Mouse (Mus musculus) stomach, embryonic 16.5 days (tissue): ENCODE measurements around the gene Pif1. TPM values are rescaled to one million over a fixed set of nuclear protein-coding genes. Genes with fewer than 3 reads are reported as not detected.

Experiments used
- ATAC-seq: fragments of 200-750 bp; cut with Nextera tagmentation; 2 replicates; pipeline ENCODE4 v1.8.0; 2017; ENCODE audit warnings: moderate number of reproducible peaks, moderate TSS enrichment; ENCODE audit not compliant: insufficient read depth, low FRiP score
- H3K27ac ChIP-seq: fragments of 300-500 bp; sonication (generic); 2 replicates; pipeline ENCODE4 v1.5.1; 2014; ENCODE audit warnings: low read length
- H3K27me3 ChIP-seq: fragments of 300-500 bp; sonication (generic); 2 replicates; pipeline ENCODE4 v1.6.1; 2014; ENCODE audit warnings: low read length, control low read depth, mixed read lengths; ENCODE audit not compliant: control insufficient read depth, insufficient read depth
- H3K36me3 ChIP-seq: fragments of 300-500 bp; sonication (generic); 2 replicates; pipeline ENCODE4 v1.6.1; 2014; ENCODE audit warnings: low read length; ENCODE audit not compliant: control insufficient read depth, insufficient read depth
- H3K4me1 ChIP-seq: fragments of 300-500 bp; sonication (generic); 2 replicates; pipeline ENCODE4 v1.6.1; 2014; ENCODE audit warnings: low read length, control low read depth, mixed read lengths; ENCODE audit not compliant: control insufficient read depth, insufficient read depth
- H3K4me2 ChIP-seq: fragments of 300-500 bp; sonication (generic); 2 replicates; pipeline ENCODE4 v1.6.1; 2014; ENCODE audit warnings: low read depth, low read length, mixed read lengths
- H3K4me3 ChIP-seq: fragments of 300-500 bp; sonication (generic); replicated peaks from 2 replicates; pipeline ENCODE4 v1.5.1; 2014; ENCODE audit warnings: mild to moderate bottlenecking, low read length
- H3K9ac ChIP-seq: fragments of 300-500 bp; sonication (generic); 2 replicates; pipeline ENCODE4 v1.6.1; 2014; ENCODE audit warnings: low read length
- H3K9me3 ChIP-seq: fragments of 300-500 bp; sonication (generic); replicated peaks from 2 replicates; pipeline ENCODE4 v1.6.1; 2016; ENCODE audit warnings: low read length, control low read depth; ENCODE audit not compliant: control insufficient read depth
- WGBS: fragments of 180-500 bp; shearing (Covaris S2); extraction: QIAGEN DNeasy Blood & Tissue Kit; methylation state at CpG from one replicate; pipeline ENCODE4 v1.1.7; 2014; 5-methylcytosine and 5-hydroxymethylcytosine counted together
- polyA plus RNA-seq: library from polyadenylated mRNA; unstranded; fragments of >200 nt; fragmentation: Nextera tagmentation; extraction: Ambion mirVana; gene quantifications from 2 replicates; pipeline ENCODE4 v1.2.1, GENCODE M21; 2015

The Pif1 gene
- polyA plus RNA-seq, 1 experiment from 2014 or later, result 12.7 TPM

GRCm38 (mm10) chr9:65569491-65569971 lies 17.4 kb upstream of the Pif1 start:
- WGBS, result 53% methylated on average over 6 of the region's 6 CpGs
- H3K4me1 ChIP-seq, result peaks cover 8% of the 10 kb centered on the region
- no peak overlapping the region for H3K9ac ChIP-seq
- peaks cover 7% of the 10 kb centered on the region for H3K36me3 ChIP-seq
- H3K9me3 ChIP-seq, result no peaks in the 10 kb centered on the region
- ATAC-seq, result peak; percentile 35; the same call in 1 of the 2 replicates
- H3K4me2 ChIP-seq, result no peak overlapping the region
- H3K4me3 ChIP-seq, result no peak overlapping the region
- H3K27me3 ChIP-seq, result no peaks in the 10 kb centered on the region
- H3K27ac ChIP-seq, result peak overlapping the region; percentile 84

- H3K27ac ChIP-seq, result no peak overlapping the region
- no peak overlapping the region for H3K4me3 ChIP-seq
- WGBS, result 85% methylated on average over 6 of the region's 6 CpGs
- H3K36me3 ChIP-seq, result peaks cover 7% of the 10 kb centered on the region; the same call in 1 of the 2 replicates
- no peaks in the 10 kb centered on the region for H3K9me3 ChIP-seq
- H3K27me3 ChIP-seq, result no peaks in the 10 kb centered on the region
- no peak overlapping the region for H3K9ac ChIP-seq
- H3K4me1 ChIP-seq, result peaks cover 36% of the 10 kb centered on the region
- H3K4me2 ChIP-seq, result no peak overlapping the region
- ATAC-seq, result no peak
Observed at GRCm38 (mm10) chr9:65572837-65573236, 14.1 kb upstream of the Pif1 start.

- Histone ChIP-seq H3K27me3 (no peaks in the 10 kb centered on the region), H3K27ac (peak overlapping the region; percentile 52), H3K4me3 (no peak overlapping the region), H3K36me3 (peaks cover 4% of the 10 kb centered on the region; the same call in 1 of the 2 replicates), H3K9me3 (no peaks in the 10 kb centered on the region), H3K4me2 (no peak overlapping the region), H3K9ac (no peak overlapping the region), H3K4me1 (peaks cover 33% of the 10 kb centered on the region)
- no peak for ATAC-seq
- 78% methylated on average over 11 of the region's 11 CpGs for WGBS
Observed at GRCm38 (mm10) chr9:65574513-65575392, 12.2 kb upstream of the Pif1 start.

- Histone ChIP-seq H3K4me3 (no peak overlapping the region), H3K4me1 (peaks cover 29% of the 10 kb centered on the region), H3K36me3 (peaks cover 4% of the 10 kb centered on the region; the same call in 1 of the 2 replicates), H3K27me3 (no peaks in the 10 kb centered on the region), H3K9me3 (no peaks in the 10 kb centered on the region), H3K27ac (peak overlapping the region; percentile 52), H3K4me2 (no peak overlapping the region), H3K9ac (no peak overlapping the region)
- 56% methylated on average over 8 of the region's 8 CpGs for WGBS
- ATAC-seq, result no peak
Observed at GRCm38 (mm10) chr9:65575393-65576196, 11.4 kb upstream of the Pif1 start.

- H3K9ac ChIP-seq, result peak overlapping the region; percentile 56
- H3K4me3 ChIP-seq, result peak overlapping the region; percentile 29
- H3K27ac ChIP-seq, result peak overlapping the region; percentile 83
- peak overlapping the region; percentile 65 for H3K4me2 ChIP-seq
- no peaks in the 10 kb centered on the region for H3K9me3 ChIP-seq
- whole genome bisulfite sequencing, result 40% methylated on average over 7 of the region's 7 CpGs
- no peak for ATAC-seq
- peaks cover 29% of the 10 kb centered on the region for H3K4me1 ChIP-seq
- H3K36me3 ChIP-seq, result peaks cover 4% of the 10 kb centered on the region; the same call in 1 of the 2 replicates
- no peaks in the 10 kb centered on the region for H3K27me3 ChIP-seq
Observed at GRCm38 (mm10) chr9:65576861-65577510, 10.0 kb upstream of the Pif1 start.

- no peaks in the 10 kb centered on the region for H3K9me3 ChIP-seq
- H3K9ac ChIP-seq, result peak overlapping the region; percentile 54
- peak overlapping the region; percentile 65 for H3K4me2 ChIP-seq
- H3K4me3 ChIP-seq, result peak overlapping the region; percentile 66
- WGBS, result 86% methylated on average over 4 of the region's 4 CpGs
- H3K36me3 ChIP-seq, result 0 out of 2 replicates have a peak, but pooled peaks cover under 1% of the 10 kb centered on the region
- peak overlapping the region; percentile 83 for H3K27ac ChIP-seq
- H3K4me1 ChIP-seq, result peaks cover 29% of the 10 kb centered on the region
- no peaks in the 10 kb centered on the region for H3K27me3 ChIP-seq
- ATAC-seq, result no peak
Observed at GRCm38 (mm10) chr9:65577511-65578196, 9.3 kb upstream of the Pif1 start.

GRCm38 (mm10) chr9:65578801-65579249 lies 8.1 kb upstream of the Pif1 start:
- Histone ChIP-seq H3K27me3 (no peaks in the 10 kb centered on the region), H3K4me3 (peak overlapping the region; percentile 66), H3K4me1 (peaks cover 29% of the 10 kb centered on the region), H3K4me2 (peak overlapping the region; percentile 65), H3K36me3 (no peaks in the 10 kb centered on the region), H3K9me3 (no peaks in the 10 kb centered on the region), H3K9ac (peak overlapping the region; percentile 80), H3K27ac (peak overlapping the region; percentile 65)
- WGBS, result 38% methylated on average over 9 of the region's 9 CpGs
- ATAC-seq, result no peak

- ATAC-seq, result peak; percentile 94
- peak within 1 kb of the TSS; percentile 80 for H3K9ac ChIP-seq
- H3K4me1 ChIP-seq, result peaks cover 24% of the 10 kb centered on the region
- peak within 1 kb of the TSS; percentile 66 for H3K4me3 ChIP-seq
- peak within 1 kb of the TSS; percentile 65 for H3K4me2 ChIP-seq
- whole genome bisulfite sequencing, result under 1% methylated on average over 45 of the region's 45 CpGs
- H3K27me3 ChIP-seq, result no peaks in the 10 kb centered on the region
- no peaks in the 10 kb centered on the region for H3K9me3 ChIP-seq
- peak within 1 kb of the TSS; percentile 87 for H3K27ac ChIP-seq
- H3K36me3 ChIP-seq, result no peaks in the 10 kb centered on the region
Observed at GRCm38 (mm10) chr9:65579781-65580371, 7.1 kb upstream of the Pif1 start, which contains the start of gene Plekho2. Gene Plekho2 (minus strand): TSS chr9:65580040.
